26 mouse cellular contexts compared by ENCODE assay signal in the genomic region with DNA sequence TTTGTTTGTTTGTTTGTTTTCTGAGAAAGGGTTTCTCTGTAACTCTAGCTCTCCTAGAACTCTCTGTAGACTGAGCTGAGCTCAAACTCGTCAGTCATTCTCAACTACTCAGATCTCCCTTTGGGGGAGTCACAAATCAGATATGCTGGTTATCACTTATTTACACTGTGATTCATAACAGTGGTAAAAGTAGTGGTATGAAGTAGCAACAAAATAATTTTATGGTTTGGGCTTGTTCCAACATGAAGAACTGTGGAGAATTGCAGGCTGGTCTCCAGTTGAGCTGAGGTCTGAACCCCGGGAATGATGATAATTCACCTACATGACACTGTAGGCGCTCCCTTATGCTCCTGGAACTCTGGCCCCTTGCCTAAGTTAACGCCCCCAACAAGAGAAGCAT.
"Had no signal": no experiment of that assay in that cellular context is flagged by ENCODE, and none has a peak within 500 bp of the region (broad histone marks: within the 10 kb centered on the region; RNA-seq: fewer than 3 reads in every experiment).

No protein-coding gene starts in this region.

- H3K9ac ChIP-seq: heart, embryonic 12.5 days; hindbrain, embryonic 13.5 days; hindbrain, embryonic 15.5 days; limb, embryonic 12.5 days; liver, embryonic 13.5 days; liver, embryonic 15.5 days had no signal

- H3K27me3 ChIP-seq: heart, embryonic 12.5 days; hindbrain, embryonic 13.5 days; hindbrain, embryonic 15.5 days; limb, embryonic 12.5 days; liver, embryonic 13.5 days; liver, embryonic 15.5 days had no signal

- H3K4me2 ChIP-seq: heart, embryonic 12.5 days; hindbrain, embryonic 13.5 days; hindbrain, embryonic 15.5 days; limb, embryonic 12.5 days; liver, embryonic 11.5 days; liver, embryonic 13.5 days; liver, embryonic 15.5 days had no signal

- DNase-seq: gastrocnemius, adult 2 months; gastrocnemius, postnatal 10 days; gastrocnemius, postnatal 25 days; heart, adult 18-20 months; heart, postnatal 10 days; heart, postnatal 36 days; kidney, adult 11 months; kidney, adult 2 months; kidney, adult 9 months; kidney, postnatal 10 days; kidney, postnatal 25 days; kidney, postnatal 4 days; liver; liver, embryonic 13.5 days had no signal

- H3K4me3 ChIP-seq: gastrocnemius, adult 2 months; heart, embryonic 10.5 days; heart, embryonic 12.5 days; hindbrain, embryonic 13.5 days; hindbrain, embryonic 15.5 days; layer of hippocampus, adult 2 months; left cerebral cortex, adult 2 months; limb, embryonic 10.5 days; limb, embryonic 12.5 days; liver, embryonic 13.5 days; liver, embryonic 15.5 days had no signal

- H3K9me3 ChIP-seq: heart, embryonic 10.5 days; heart, embryonic 12.5 days; hindbrain, embryonic 13.5 days; hindbrain, embryonic 15.5 days; limb, embryonic 10.5 days; limb, embryonic 12.5 days; liver, embryonic 13.5 days; liver, embryonic 15.5 days had no signal

- ATAC-seq: hindbrain, postnatal 0 days; intestine, embryonic 16.5 days had no signal

- H3K36me3 ChIP-seq: liver, embryonic 13.5 days; liver, embryonic 15.5 days had no signal

- H3K27ac ChIP-seq: gastrocnemius, adult 2 months; heart, embryonic 10.5 days; hindbrain, embryonic 13.5 days; hindbrain, embryonic 15.5 days; hindbrain, postnatal 0 days; layer of hippocampus, adult 2 months; left cerebral cortex, adult 2 months; limb, embryonic 10.5 days; limb, embryonic 12.5 days; liver, embryonic 13.5 days; liver, embryonic 15.5 days had no signal

- H3K4me1 ChIP-seq: hindbrain, embryonic 13.5 days; hindbrain, embryonic 15.5 days; limb, embryonic 12.5 days; liver, embryonic 15.5 days had no signal
